Mouse (Mus musculus) cortical plate, adult 2 months (tissue): ENCODE data around the gene F3. TPM values are rescaled to one million over a fixed set of nuclear protein-coding genes. Genes with fewer than 3 reads are reported as not detected.

Source experiments
- H3K27ac ChIP-seq: fragments of 200-500 bp; 2 replicates; pipeline ENCODE4 v1.5.1; 2012; ENCODE audit warnings: low read length, control low read depth, inconsistent platforms; ENCODE audit not compliant: insufficient read depth
- H3K4me1 ChIP-seq: fragments of 200-500 bp; 2 replicates; pipeline ENCODE4 v1.6.1; 2011; ENCODE audit warnings: low read length; ENCODE audit not compliant: control insufficient read depth, insufficient read depth
- H3K4me3 ChIP-seq: fragments of 200-500 bp; 2 replicates; pipeline ENCODE4 v1.5.1; 2011; ENCODE audit warnings: mild to moderate bottlenecking, low read length, control low read depth; ENCODE audit not compliant: insufficient read depth
- CTCF ChIP-seq: fragments of 200-500 bp; IDR thresholded peaks from 2 replicates; pipeline ENCODE4 v1.5.1; 2011; ENCODE audit warnings: mild to moderate bottlenecking, control low read depth, low read length; ENCODE audit not compliant: insufficient read depth; ENCODE audit errors: extremely low read depth
- POLR2A ChIP-seq: fragments of 200-500 bp; IDR thresholded peaks from 2 replicates; pipeline ENCODE4 v1.6.1; 2011; ENCODE audit warnings: mild to moderate bottlenecking, low read length, control low read depth; ENCODE audit not compliant: insufficient read depth; ENCODE audit errors: extremely low read depth
- polyA plus RNA-seq: library from polyadenylated mRNA; depleted of rRNA; stranded (reverse); fragments of >200 nt; gene quantifications from 2 replicates; pipeline ENCODE4 v1.2.3, GENCODE M21; 2012; rRNA removed

F3 gene
- polyA plus RNA-seq = 76.7 and 88.6 TPM in 2 replicates

DNA sequence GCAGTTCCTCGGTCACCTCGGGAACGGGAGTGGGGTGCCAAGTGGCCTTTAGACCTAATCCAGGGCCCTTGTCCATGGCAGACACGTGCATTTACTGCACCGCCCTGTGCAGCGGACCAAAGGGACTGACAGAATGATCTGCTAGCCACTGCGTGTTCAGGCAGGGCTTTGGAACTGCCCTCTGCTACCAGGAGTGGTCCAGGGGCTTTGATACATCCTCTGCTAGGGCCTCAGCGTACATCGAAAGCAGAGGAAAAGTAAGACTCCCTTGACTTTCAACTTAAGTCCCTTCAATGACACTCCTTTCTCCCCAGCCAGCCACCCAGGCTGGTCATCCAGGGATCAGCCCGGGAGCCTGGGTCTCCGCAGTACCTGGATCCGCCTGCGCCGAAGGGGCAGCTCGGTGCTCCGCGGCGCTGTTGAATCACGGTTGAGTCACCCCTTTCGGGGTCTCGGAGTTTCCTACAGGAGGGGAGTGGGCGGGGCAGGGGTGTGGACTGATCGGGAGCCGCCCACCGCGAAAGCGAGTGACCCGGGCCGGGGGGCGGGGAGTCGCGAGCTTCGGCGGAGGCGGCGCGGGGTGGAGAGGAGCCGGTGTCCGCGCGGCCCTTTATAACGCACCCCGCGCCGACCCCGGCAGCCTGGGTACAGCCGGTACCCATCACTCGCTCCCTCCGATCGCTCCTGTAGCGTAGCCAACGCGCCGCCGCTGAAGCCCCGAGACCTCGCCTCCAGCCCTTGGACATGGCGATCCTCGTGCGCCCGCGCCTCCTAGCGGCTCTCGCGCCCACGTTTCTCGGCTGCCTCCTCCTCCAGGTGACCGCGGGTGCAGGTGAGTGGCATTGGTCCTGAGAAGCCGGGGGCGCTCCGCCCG is at the start of gene F3:
Gene F3 (plus strand): TSS at position 567 of the 874 bp plus-strand sequence.
- TF ChIP-seq POLR2A = 0 out of 2 replicates have a peak, but pooled peaks have one; percentile 31
- TF ChIP-seq CTCF = 0 out of 2 replicates have a peak, but pooled peaks have one; percentile 14

DNA sequence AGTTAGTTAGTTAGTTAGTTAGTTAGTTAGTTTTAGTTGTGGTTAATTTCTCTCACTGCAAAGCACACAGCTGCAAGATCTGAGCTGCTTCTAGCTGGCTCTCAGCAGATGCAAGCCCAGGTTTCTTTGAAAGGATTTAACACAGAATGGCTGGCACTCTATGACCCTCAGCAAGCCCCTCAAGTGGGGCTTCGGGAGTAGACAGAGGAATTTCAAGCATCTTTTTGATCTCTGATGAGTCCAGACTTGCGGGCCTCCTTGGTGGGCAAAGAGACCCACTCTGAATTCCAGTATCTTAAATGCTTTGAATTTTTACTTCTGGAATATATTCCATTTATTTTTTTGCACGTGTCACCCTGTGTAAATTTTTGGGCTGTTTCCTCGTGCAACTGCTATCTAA is 44.4 kb upstream of the F3 start:
- H3K4me3 ChIP-seq = no peak overlapping the region
- H3K4me1 ChIP-seq = no peaks in the 10 kb centered on the region
- H3K27ac ChIP-seq = no peak overlapping the region
- TF ChIP-seq CTCF (no peak), POLR2A (no peak)

More for the DNA sequence above, at the start of gene F3:
- peak within 1 kb of the TSS; percentile 72 for H3K4me3 ChIP-seq
- 0 out of 2 replicates have a peak, but pooled peaks cover 1% of the 10 kb centered on the region for H3K4me1 ChIP-seq
- peak within 1 kb of the TSS; percentile 85 for H3K27ac ChIP-seq

DNA sequence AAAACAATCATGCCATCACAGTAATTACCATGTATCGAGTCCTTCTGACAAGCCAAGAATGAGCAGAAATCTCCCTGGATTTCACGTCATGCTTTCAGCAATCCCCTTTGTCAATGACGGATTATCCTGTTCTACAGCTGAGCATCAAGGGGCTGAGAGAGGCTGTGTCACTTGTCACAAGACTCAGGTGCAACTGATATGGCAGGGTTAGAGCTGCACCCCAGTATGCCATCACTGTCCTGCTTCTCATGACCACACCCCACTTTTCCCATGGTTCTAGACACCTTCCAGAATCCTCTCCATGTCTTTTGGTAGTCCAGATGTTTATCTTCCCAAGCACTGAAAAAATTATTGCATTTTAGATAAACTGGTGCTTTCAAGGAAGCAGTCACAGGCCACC is 43.9 kb upstream of the F3 start:
- Histone ChIP-seq H3K4me3 (no peak overlapping the region), H3K27ac (no peak overlapping the region), H3K4me1 (no peaks in the 10 kb centered on the region)
- TF ChIP-seq CTCF = no peak
- no peak for TF ChIP-seq POLR2A

DNA sequence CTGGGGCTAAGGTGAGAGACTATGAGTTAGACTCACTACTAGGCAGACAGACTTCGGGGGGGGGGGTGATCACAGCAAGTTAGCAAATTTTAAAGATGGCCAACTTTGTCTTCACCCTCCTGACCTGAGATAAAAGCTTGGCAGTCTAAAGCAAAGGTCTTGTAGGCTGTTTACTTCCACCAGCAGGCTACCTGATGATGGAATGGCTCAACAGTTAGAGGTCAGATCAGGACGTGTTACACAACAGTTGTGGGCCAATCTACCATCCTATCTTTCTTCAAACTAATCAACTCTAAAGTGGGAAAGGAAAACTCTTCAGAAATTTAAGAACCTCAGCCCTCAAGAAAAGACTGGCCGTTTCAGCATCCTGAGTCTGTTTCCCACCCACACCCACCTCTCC is 43.1 kb upstream of the F3 start:
- Histone ChIP-seq H3K4me1 (no peaks in the 10 kb centered on the region), H3K4me3 (no peak overlapping the region), H3K27ac (no peak overlapping the region)
- no peak for TF ChIP-seq POLR2A
- no peak for TF ChIP-seq CTCF

DNA sequence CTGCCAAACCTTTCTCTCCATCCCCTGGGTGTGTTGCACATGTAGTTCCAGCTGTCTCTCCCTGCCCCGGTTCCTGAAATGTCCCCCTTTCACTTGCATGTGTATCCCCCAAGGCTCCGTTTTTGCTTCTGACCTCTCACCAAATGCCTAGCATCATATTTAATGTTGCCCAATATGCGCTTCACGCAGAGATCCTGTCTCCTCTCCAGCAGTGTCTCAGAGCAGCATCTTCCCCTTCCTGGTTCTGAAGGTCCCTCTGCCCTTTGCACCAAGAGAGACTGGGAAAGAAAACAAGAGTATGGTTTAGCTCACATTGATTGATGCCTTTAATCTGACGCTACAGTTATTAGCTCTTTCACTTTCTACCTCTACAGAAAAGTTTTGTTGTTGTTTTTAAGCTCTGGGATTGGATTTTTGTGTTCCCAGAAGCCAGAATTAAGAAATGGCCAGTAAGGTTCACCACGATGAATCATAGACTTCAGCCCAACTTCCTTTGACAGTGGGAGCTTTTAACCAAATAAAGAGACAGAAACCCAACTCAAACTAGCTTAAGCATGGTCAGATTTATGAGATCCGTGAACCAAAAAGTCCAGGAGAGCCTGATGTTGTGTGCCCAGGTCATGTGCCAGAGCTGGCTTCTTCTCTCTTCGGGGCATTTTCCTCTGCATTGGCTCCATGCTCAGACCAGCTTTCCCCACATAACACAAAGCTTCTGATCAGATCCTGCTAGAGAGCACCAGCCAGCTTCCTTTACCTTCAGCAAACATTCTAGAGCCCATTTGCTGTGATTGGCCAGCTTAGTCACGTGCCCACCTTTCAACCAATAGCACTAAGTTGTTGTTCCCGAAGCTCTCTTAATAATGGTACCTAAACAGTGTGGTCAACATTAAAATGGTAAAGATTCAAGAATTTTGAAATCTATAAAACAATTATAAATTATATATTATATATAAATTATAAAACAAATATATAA is 40.6 kb upstream of the F3 start:
- no peak for TF ChIP-seq POLR2A
- TF ChIP-seq CTCF = no peak
- Histone ChIP-seq H3K4me1 (no peaks in the 10 kb centered on the region), H3K27ac (no peak overlapping the region), H3K4me3 (no peak overlapping the region)

DNA sequence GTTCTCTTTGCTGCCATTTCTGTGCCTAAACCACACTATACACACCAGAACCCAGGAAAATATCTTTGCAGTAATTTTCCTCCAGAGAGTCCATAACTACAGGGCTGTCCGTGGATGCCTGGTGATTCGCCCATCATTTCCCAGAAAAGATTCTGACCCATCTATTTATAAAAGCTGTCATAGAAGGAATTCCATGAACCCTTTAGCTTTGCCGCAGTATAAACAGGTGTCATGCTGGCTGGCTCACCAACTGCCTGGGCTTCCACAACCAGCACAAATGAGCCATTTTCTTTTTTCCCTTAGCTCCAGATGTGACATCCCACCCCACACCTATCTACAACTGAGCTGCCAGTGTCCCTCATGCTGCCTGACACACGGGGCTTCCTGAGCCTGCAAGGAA is 38.8 kb upstream of the F3 start:
- Histone ChIP-seq H3K4me1 (no peaks in the 10 kb centered on the region), H3K27ac (no peak overlapping the region), H3K4me3 (no peak overlapping the region)
- TF ChIP-seq CTCF (no peak), POLR2A (no peak)

DNA sequence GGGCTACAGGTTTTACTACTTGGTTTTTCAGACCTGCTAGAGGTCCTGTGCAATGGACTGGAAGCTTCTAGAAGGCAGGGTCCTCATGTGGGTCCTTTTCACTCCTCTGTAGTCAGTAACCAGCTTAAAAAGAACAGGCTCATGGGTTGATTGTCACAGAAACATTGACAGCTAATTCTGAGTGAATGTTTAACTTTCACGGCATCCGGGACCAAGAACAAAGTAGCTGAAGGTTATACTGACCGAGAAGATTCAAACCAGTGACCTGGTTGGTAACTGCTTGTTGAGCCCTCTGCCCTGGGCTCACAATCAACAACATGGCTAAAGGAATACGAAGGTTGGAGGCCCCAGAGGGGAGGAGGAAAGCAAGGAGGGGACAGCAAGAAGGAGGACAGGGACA is 38.4 kb upstream of the F3 start:
- no peak overlapping the region for H3K27ac ChIP-seq
- TF ChIP-seq CTCF (no peak), POLR2A (no peak)
- no peak overlapping the region for H3K4me3 ChIP-seq
- H3K4me1 ChIP-seq = no peaks in the 10 kb centered on the region

DNA sequence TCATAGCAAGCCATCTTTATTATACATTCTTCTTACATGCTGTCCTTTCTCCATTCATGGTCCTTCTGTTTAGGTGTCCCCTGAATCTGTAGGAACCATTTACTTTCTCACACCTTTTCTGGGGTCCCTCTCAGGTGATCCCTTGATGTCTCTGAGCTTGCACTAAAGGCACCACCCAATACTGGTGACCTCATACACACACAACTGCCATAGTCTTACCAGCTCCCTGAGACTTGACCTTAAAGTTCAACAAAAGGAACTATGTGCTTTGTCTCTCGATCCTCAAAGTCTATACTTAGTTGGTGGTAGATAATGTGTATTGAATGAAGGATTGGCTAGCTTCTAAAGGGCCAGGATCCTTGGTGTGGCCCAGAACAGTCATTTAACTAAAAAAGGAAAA is 37.4 kb upstream of the F3 start:
- Histone ChIP-seq H3K4me3 (no peak overlapping the region), H3K4me1 (no peaks in the 10 kb centered on the region), H3K27ac (no peak overlapping the region)
- no peak for TF ChIP-seq CTCF
- TF ChIP-seq POLR2A = no peak

DNA sequence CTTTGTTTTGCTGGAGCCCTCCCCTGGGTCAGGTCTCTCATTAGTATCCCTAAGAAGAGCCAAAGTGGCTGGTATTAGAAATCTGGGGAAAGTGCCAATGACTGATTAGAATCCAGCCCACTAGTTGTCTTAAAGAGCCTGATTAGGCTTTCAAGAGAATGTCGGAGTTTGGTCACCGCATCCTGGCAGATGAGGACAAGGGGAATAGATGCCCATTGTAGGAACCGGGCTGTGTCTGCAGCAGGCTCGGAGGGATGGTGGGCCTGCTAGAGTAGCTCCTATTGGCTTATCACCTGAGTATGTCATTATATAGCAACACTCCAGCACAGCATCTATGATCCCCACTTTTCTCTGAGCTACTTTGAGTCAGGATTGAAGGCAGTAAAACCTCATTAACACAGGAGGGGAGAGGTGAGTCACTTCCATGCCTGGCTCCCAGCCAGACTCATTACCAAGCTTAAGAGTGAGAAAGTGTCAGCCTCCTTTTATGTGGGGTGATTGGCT is 36.9 kb upstream of the F3 start:
- H3K4me1 ChIP-seq = no peaks in the 10 kb centered on the region
- no peak for TF ChIP-seq POLR2A
- no peak for TF ChIP-seq CTCF
- H3K27ac ChIP-seq = no peak overlapping the region
- no peak overlapping the region for H3K4me3 ChIP-seq
